Mouse (Mus musculus): Measurements from ENCODE around the gene Hnmt. TPM values are rescaled to one million over a fixed set of nuclear protein-coding genes. Genes with fewer than 3 reads are reported as not detected.

The Hnmt gene
- 33.3 and 35.7 TPM in 2 replicates for polyA plus RNA-seq (2015; fragmentation: Nextera tagmentation; extraction: Ambion mirVana)

GRCm38 (mm10) chr2:24049344-24049990, at the start of gene Hnmt:
Hnmt (minus strand) TSS chr2:24049394.

GRCm38 (mm10) chr2:24096495-24096894, 47.3 kb upstream of the Hnmt start, which contains the start of gene Tbpl2:
Tbpl2 (minus strand) TSS chr2:24096595.

Other genes starting within 250 kb of the Hnmt start
- not detected in 2 replicates for gene Tbpl2, start 47.2 kb upstream of the Hnmt start, polyA plus RNA-seq (2015; fragmentation: Nextera tagmentation; extraction: Ambion mirVana)
- not detected in 2 replicates for gene Il1f8, start 103.8 kb upstream of the Hnmt start, polyA plus RNA-seq (2015; fragmentation: Nextera tagmentation; extraction: Ambion mirVana)
- gene Il1f9, start 137.1 kb upstream of the Hnmt start, polyA plus RNA-seq (2015; fragmentation: Nextera tagmentation; extraction: Ambion mirVana) = 0.18 TPM in 1 of 2 replicates, not detected in the other
- 0.30 TPM in 1 of 2 replicates, not detected in the other for gene Il1f6, start 166.0 kb upstream of the Hnmt start, polyA plus RNA-seq (2015; fragmentation: Nextera tagmentation; extraction: Ambion mirVana)
- gene Il1f5, start 227.6 kb upstream of the Hnmt start, polyA plus RNA-seq (2015; fragmentation: Nextera tagmentation; extraction: Ambion mirVana) = not detected in 2 replicates
- gene Il1f10, start 241.8 kb upstream of the Hnmt start, polyA plus RNA-seq (2015; fragmentation: Nextera tagmentation; extraction: Ambion mirVana) = not detected in 2 replicates